Mouse (Mus musculus) liver, embryonic 14.5 days (tissue): Measurements from ENCODE around the gene Pknox2.

ENCODE experiments used
- CTCF ChIP-seq: IDR thresholded peaks from 2 replicates; pipeline ENCODE4 v1.5.1; 2016; ENCODE audit warnings: antibody characterized with exemption, low read depth, control low read depth
- EP300 ChIP-seq: IDR thresholded peaks from 2 replicates; pipeline ENCODE4 v1.6.1; 2016; ENCODE audit warnings: antibody characterized with exemption, low read depth

DNA sequence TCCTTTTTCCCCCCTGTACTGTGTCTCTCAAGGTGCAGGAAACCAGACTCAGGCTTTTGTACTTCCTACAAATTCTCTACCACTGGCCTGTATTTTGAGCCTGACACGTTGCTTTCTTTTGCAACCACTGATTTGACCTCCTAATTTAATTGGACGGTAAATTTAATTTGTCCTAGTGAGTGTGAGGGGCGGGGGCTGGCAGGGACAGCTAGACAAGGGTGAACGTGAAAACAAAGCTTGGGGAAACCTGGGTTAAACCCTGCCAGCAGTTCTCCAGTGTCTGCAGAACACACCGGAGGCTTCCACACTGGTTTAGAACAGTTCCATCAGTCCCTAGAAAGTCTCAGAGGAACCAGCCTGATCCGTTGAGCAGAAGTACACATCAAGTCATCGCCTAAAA, 31.4 kb downstream of the Pknox2 start:
- TF ChIP-seq CTCF (no peak), EP300 (no peak)
